Mouse (Mus musculus) kidney, postnatal 4 days (tissue): ENCODE measurements around the gene Wdr49.

Experiments used
- DNase-seq, 2 experiments: peaks; one replicate each; pipeline ENCODE4 v3.0.0; 2021; ENCODE audit warnings: mixed read lengths in 2 of 2

Wdr49 gene

GRCm38 (mm10) chr3:75482056-75482455 is at the start of gene Wdr49:
Gene Wdr49 (minus strand): TSS chr3:75482156.
- no peak for DNase-seq

GRCm38 (mm10) chr3:75531074-75531473 is 49.1 kb upstream of the Wdr49 start:
- DNase-seq: no peak

GRCm38 (mm10) chr3:75522527-75522926 is 40.6 kb upstream of the Wdr49 start:
- DNase-seq: no peak

GRCm38 (mm10) chr3:75521314-75521713 is 39.4 kb upstream of the Wdr49 start:
- DNase-seq: no peak

GRCm38 (mm10) chr3:75517631-75518250 is 35.8 kb upstream of the Wdr49 start:
- DNase-seq: peak; percentile 69 to 70

GRCm38 (mm10) chr3:75498961-75499960 is 17.3 kb upstream of the Wdr49 start:
- DNase-seq: no peak

- peak in 1 of 2 experiments; percentile 1 for DNase-seq
Observed at GRCm38 (mm10) chr3:75492913-75493312, 11.0 kb upstream of the Wdr49 start.

GRCm38 (mm10) chr3:75475106-75475505 is 6.8 kb downstream of the Wdr49 start:
- DNase-seq: no peak

- DNase-seq: no peak
Observed at GRCm38 (mm10) chr3:75474657-75475056, 7.3 kb downstream of the Wdr49 start.

- DNase-seq: no peak
Observed at GRCm38 (mm10) chr3:75468154-75468553, 13.8 kb downstream of the Wdr49 start.

GRCm38 (mm10) chr3:75430564-75431181 is 51.3 kb downstream of the Wdr49 start:
- no peak for DNase-seq

- no peak for DNase-seq
Observed at GRCm38 (mm10) chr3:75395918-75396317, 86.0 kb downstream of the Wdr49 start.

- DNase-seq: no peak
Observed at GRCm38 (mm10) chr3:75395121-75395895, 86.6 kb downstream of the Wdr49 start.

- DNase-seq: no peak
Observed at GRCm38 (mm10) chr3:75394487-75394886, 87.5 kb downstream of the Wdr49 start.

- no peak for DNase-seq
Observed at GRCm38 (mm10) chr3:75381776-75382175, 100.2 kb downstream of the Wdr49 start.

GRCm38 (mm10) chr3:75353972-75354371 is 128.0 kb downstream of the Wdr49 start:
- no peak for DNase-seq

- no peak for DNase-seq
Observed at GRCm38 (mm10) chr3:75337196-75337595, 144.8 kb downstream of the Wdr49 start.

- DNase-seq: no peak
Observed at GRCm38 (mm10) chr3:75320999-75321398, 161.0 kb downstream of the Wdr49 start.

- DNase-seq: no peak
Observed at GRCm38 (mm10) chr3:75308861-75309260, 173.1 kb downstream of the Wdr49 start.

- no peak for DNase-seq
Observed at GRCm38 (mm10) chr3:75308228-75308627, 173.7 kb downstream of the Wdr49 start.

GRCm38 (mm10) chr3:75305584-75305983 is 176.4 kb downstream of the Wdr49 start:
- DNase-seq: no peak

- no peak for DNase-seq
Observed at GRCm38 (mm10) chr3:75304621-75305020, 177.3 kb downstream of the Wdr49 start.

GRCm38 (mm10) chr3:75301072-75301471 is 180.9 kb downstream of the Wdr49 start:
- no peak for DNase-seq
